Mouse (Mus musculus): ENCODE data around the gene Dab1. TPM values are rescaled to one million over a fixed set of nuclear protein-coding genes. Genes with fewer than 3 reads are reported as not detected.

Dab1 gene
- polyA plus RNA-seq, 1 experiment from 2014 or later = 9.8 TPM

DNA sequence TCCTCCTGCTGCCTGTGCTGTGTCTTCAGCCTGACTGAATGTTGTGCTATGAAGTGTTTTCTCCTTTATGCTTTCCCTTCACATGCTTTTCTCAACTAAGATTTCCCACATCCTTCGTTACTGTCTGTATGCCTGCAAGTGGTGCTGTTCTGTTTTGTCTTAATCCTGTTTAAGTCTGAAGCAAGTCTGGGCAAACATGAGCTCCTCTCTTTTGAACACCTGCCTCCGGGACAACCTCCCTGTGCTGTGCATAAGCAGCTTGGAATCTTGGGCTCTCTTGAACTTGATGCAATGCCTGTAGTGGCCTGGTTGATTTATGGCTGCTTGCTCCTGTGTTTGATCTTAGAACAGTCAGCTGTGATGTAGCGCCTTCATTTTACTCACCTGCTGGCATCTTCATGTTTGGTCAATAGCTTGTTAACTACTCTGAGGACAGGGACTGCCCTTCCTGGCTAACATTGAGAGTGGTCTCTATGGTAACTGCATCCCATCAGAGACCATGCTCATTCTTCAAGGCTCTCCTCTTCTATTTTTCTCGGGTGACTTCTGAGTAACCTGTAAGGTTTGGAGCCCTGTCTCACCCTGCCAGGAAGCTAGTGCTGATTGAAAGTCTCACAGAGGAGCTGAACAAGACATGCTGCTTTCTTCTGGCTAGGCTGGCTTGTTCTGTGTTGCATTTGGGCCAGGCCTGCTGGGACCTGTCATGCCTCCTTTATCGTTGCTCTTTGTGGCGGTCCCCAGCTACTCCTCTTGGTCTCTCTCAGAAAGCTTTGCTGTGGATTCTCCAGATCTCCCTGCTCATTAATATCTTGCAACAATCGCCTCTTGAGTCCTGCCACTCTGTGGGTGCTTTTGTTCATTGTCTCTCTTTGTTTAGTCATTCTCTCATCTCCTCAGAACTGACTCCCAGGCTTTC lies 342.2 kb downstream of the Dab1 start:
- Histone ChIP-seq H3K4me1 (no peaks in the 10 kb centered on the region), H3K27me3 (ENCODE audit: low read depth, poor library complexity, severe bottlenecking) (no peaks in the 10 kb centered on the region), H3K36me3 (no peaks in the 10 kb centered on the region), H3K9me3 (replicated peaks) (no peaks in the 10 kb centered on the region), H3K27ac (no peak overlapping the region), H3K4me3 (no peak overlapping the region)
- DNase-seq (ENCODE audit: low spot score) = no peak
- WGBS = 75% methylated on average over 7 of the region's 7 CpGs

DNA sequence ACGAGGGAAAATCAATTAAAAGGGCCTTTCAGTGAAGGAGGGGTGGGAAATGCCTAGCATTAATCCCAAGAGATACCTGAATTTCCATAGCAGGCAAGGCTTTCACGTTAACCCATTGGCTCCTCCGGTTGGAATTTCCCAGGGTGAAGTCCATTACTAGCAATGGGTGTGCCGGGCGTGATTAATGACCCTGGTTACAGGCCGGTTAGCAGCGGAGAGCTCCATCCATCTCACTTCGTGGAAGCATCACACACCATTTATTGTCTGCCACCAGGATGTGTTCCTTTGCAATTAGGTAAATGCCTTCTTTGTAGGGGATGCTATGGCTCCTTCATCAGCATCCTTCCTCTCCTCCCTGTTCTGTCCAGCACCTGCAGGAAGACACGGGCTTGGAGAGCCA lies 350.7 kb downstream of the Dab1 start:
- Histone ChIP-seq H3K36me3 (no peaks in the 10 kb centered on the region), H3K9me3 (replicated peaks) (no peaks in the 10 kb centered on the region), H3K27ac (no peak overlapping the region), H3K4me1 (no peaks in the 10 kb centered on the region), H3K27me3 (ENCODE audit: low read depth, poor library complexity, severe bottlenecking) (no peaks in the 10 kb centered on the region), H3K4me3 (no peak overlapping the region)
- whole genome bisulfite sequencing = 64% methylated on average over 9 of the region's 9 CpGs
- no peak for DNase-seq (ENCODE audit: low spot score)

DNA sequence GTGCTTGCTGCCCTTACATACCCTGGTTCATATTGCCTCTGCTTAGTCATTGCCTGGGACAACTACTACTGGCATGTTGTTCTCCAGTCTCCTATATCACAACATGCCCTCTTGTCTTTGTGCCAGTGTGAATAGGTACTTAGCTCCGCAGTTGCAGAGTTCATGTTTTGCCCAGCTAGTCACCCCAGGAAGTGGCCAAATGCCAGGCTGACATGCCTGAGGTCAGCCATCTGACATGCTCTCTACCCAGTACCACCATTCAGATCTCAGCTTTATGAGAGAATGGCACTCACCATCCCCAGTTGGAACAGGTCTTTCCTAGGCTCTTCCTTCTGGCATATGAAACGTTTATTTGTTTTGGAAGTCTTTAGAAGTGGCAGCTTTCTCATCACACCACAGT lies 355.4 kb downstream of the Dab1 start:
- Histone ChIP-seq H3K36me3 (no peaks in the 10 kb centered on the region), H3K27me3 (ENCODE audit: low read depth, poor library complexity, severe bottlenecking) (no peaks in the 10 kb centered on the region), H3K4me1 (no peaks in the 10 kb centered on the region), H3K27ac (no peak overlapping the region), H3K9me3 (replicated peaks) (no peaks in the 10 kb centered on the region), H3K4me3 (no peak overlapping the region)
- DNase-seq (ENCODE audit: low spot score) = no peak
- 83% methylated on average over 2 of the region's 2 CpGs for WGBS

DNA sequence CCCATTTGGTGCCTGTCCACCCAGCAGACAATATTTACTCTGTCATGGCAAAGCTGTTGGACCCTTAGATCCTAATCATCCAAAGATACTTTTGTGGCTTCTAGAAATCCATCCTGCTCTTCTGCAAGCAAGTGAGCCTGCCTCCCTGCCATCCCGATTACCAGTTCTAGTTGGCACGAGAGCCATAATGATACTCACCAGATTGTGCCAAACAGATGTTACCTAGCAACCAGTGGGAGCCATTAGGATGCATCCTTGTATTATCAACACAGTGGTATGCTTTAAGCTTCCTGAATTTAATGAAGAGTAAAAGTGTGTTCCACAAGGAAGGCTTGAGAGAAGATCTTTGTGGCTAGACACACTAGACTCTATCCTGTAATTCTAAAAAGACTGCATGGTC lies 355.8 kb downstream of the Dab1 start:
- Histone ChIP-seq H3K27me3 (ENCODE audit: low read depth, poor library complexity, severe bottlenecking) (no peaks in the 10 kb centered on the region), H3K9me3 (replicated peaks) (no peaks in the 10 kb centered on the region), H3K4me3 (no peak overlapping the region), H3K4me1 (no peaks in the 10 kb centered on the region), H3K36me3 (no peaks in the 10 kb centered on the region), H3K27ac (no peak overlapping the region)
- WGBS = 87% methylated on average over 2 of the region's 2 CpGs
- DNase-seq (ENCODE audit: low spot score) = no peak

DNA sequence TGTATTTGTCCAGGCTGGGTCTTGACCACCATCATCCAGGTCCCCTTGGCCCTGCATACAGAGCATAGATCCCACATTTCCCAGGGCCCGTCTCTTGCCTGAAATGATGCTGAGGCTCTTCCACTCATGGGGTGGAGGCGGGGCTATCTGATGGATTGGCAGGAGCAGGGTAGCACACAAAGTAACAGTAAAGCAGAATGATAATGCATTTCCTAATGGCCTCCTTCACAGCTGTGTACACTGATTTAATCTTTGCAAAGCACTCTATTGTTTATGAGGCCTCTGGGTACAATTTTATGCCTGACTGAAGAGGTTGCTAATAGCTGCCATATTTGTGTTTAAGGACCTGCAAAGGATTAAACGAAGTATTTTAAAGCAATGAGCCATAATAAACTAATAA lies 374.7 kb downstream of the Dab1 start:
- WGBS = 94% methylated on average over 3 of the region's 3 CpGs
- no peak for DNase-seq (ENCODE audit: low spot score)

DNA sequence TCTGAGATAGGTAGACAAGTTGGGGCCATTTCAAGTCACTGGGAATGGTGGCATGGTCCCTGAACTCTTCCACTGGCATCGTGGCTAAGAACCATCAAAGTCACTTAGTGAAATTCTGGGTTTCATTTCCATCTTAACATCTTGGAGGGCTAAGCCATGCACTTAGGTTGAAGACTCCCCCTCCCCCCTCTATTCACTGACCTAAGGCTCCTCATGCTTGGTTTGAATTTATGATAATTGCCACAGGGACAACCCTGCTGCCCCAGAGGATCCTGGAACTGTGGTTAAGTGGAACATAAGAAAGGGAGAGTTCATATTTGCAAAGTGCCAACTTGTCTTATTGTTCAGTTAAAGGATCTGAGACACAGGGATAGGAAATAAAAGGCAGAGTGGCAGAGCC lies 375.2 kb downstream of the Dab1 start:
- H3K4me3 ChIP-seq = no peak overlapping the region
- DNase-seq (ENCODE audit: low spot score) = no peak
- 84% methylated on average over 1 of the region's 1 CpGs for WGBS
- no peaks in the 10 kb centered on the region for H3K9me3 ChIP-seq (replicated peaks)
- H3K27ac ChIP-seq = no peak overlapping the region
- H3K36me3 ChIP-seq = no peaks in the 10 kb centered on the region
- no peaks in the 10 kb centered on the region for H3K27me3 ChIP-seq (ENCODE audit: low read depth, poor library complexity, severe bottlenecking)
- no peaks in the 10 kb centered on the region for H3K4me1 ChIP-seq

More for the DNA sequence above, 374.7 kb downstream of the Dab1 start:
- Histone ChIP-seq H3K4me3 (no peak overlapping the region), H3K9me3 (replicated peaks) (no peaks in the 10 kb centered on the region), H3K36me3 (no peaks in the 10 kb centered on the region), H3K4me1 (no peaks in the 10 kb centered on the region), H3K27me3 (ENCODE audit: low read depth, poor library complexity, severe bottlenecking) (no peaks in the 10 kb centered on the region), H3K27ac (no peak overlapping the region)

DNA sequence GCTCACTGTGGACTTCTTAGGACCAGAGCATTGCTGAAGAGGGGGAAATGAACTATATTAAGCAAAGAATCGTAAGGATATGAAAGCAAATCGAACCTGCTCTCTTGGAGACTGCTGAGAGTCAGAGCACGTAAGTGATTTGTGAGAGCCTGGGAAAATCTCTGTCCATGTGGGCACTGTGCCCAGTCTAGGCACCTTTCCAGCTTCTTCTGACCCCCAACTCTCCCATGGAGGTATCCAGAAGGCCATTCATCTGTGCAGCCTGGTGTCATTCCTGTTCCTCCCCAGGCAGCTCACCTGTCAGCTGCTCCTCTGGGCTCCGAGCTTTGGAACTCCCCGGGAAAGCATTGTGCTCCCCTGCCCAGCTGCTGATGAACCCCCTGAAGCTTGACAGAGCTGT lies 389.2 kb downstream of the Dab1 start:
- 89% methylated on average over 5 of the region's 5 CpGs for WGBS
- DNase-seq (ENCODE audit: low spot score) = no peak

DNA sequence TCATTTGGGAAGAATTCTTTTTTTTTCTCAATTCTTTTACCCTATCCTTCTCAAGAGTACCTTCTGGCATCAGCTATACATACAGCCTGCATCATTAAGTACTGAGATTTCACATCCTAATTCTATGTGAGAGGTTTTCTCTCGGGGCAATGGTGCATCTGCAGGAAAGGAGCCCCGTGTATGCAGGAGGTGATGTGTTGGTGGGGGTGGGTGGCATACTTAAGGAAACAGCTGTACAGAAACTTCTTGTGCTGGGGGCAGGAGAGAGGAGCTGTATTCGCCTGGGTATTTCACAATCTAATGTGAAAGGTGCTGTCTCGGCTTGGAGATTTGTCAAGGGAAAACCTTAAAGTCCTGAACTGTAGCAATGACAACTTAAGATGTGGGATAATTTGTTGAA lies 392.5 kb downstream of the Dab1 start:
- no peaks in the 10 kb centered on the region for H3K36me3 ChIP-seq
- no peaks in the 10 kb centered on the region for H3K9me3 ChIP-seq (replicated peaks)
- no peak overlapping the region for H3K27ac ChIP-seq
- H3K4me3 ChIP-seq = no peak overlapping the region
- H3K27me3 ChIP-seq (ENCODE audit: low read depth, poor library complexity, severe bottlenecking) = no peaks in the 10 kb centered on the region
- no peak for DNase-seq (ENCODE audit: low spot score)
- H3K4me1 ChIP-seq = no peaks in the 10 kb centered on the region
- 76% methylated on average over 4 of the region's 4 CpGs for WGBS

More for the DNA sequence above, 389.2 kb downstream of the Dab1 start:
- no peaks in the 10 kb centered on the region for H3K36me3 ChIP-seq
- H3K9me3 ChIP-seq (replicated peaks) = no peaks in the 10 kb centered on the region
- no peak overlapping the region for H3K4me3 ChIP-seq
- no peaks in the 10 kb centered on the region for H3K4me1 ChIP-seq
- H3K27me3 ChIP-seq (ENCODE audit: low read depth, poor library complexity, severe bottlenecking) = no peaks in the 10 kb centered on the region
- no peak overlapping the region for H3K27ac ChIP-seq

DNA sequence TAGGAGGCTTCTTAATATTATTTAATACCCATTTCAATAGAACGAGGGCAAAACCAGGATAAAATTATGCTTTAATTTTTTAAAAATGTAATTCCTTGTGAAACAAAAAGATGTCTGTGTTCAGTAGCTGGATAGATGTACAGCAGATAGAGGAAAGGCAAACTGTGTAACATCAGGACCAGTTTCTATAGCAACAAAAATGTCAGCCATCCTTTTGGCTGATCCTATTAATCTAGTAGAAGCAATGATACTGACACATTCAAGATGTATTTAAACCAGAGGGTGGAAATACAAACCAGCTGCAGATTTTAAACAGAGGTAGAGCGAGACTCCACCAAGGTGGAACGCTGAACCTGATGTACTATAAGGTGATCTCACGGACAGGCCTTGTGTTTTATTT lies 393.0 kb downstream of the Dab1 start:
- no peak for DNase-seq (ENCODE audit: low spot score)
- H3K9me3 ChIP-seq (replicated peaks) = no peaks in the 10 kb centered on the region
- H3K36me3 ChIP-seq = no peaks in the 10 kb centered on the region
- H3K4me1 ChIP-seq = no peaks in the 10 kb centered on the region
- no peak overlapping the region for H3K27ac ChIP-seq
- no peak overlapping the region for H3K4me3 ChIP-seq
- 88% methylated on average over 4 of the region's 4 CpGs for WGBS
- H3K27me3 ChIP-seq (ENCODE audit: low read depth, poor library complexity, severe bottlenecking) = no peaks in the 10 kb centered on the region

DNA sequence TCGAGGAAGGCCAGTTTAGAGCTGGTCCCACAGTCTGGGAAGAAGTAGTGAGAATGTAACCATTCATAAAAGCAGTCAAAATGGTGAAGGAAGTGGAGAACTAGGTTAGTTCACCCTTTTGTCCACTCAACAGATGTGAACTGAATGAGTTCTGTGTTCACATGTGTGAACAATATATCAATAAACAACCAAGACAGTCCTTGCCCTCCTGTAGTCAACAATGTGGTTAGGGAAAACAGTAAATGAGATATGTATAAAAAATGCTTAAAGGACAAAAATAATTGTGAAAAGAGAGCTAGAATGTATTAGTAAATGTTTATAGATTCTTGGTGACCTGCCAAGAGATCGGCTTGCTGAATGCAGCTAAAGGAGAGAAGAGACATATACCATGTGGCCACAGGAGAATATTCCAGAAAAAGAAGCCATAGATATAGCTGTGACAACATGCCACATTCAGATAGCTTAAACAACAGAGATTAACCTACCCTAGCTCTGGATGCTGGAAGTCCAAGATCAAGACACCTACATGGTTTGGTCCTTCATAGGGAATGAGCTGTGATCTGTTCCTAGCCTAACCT lies 406.0 kb downstream of the Dab1 start:
- WGBS = 85% methylated on average over 2 of the region's 2 CpGs
- no peak overlapping the region for H3K4me3 ChIP-seq
- no peak overlapping the region for H3K27ac ChIP-seq
- DNase-seq (ENCODE audit: low spot score) = no peak
- 0 out of 2 replicates have a peak, but pooled peaks cover 3% of the 10 kb centered on the region for H3K4me1 ChIP-seq
- H3K36me3 ChIP-seq = no peaks in the 10 kb centered on the region
- H3K9me3 ChIP-seq (replicated peaks) = no peaks in the 10 kb centered on the region
- no peaks in the 10 kb centered on the region for H3K27me3 ChIP-seq (ENCODE audit: low read depth, poor library complexity, severe bottlenecking)

DNA sequence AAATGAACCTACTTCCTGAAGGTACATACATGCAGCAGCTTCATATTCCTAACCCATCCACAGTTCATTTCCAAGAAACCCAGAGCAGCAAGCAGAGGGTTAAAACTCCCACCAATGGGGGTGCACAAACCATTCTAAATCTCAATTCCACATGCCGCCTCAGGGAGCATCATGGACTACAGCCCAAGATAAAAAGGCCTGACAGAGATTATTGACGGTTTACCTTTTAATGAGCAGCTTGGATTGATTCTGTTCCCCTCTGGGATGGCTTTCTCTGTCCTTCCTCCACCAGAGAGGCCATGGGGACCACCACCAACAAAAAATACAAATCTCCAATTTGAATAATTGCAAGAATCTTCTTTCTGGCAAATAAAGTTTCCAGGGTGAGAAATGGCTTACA lies 407.7 kb downstream of the Dab1 start:
- Histone ChIP-seq H3K9me3 (replicated peaks) (no peaks in the 10 kb centered on the region), H3K4me1 (0 out of 2 replicates have a peak, but pooled peaks cover 3% of the 10 kb centered on the region), H3K27ac (no peak overlapping the region), H3K27me3 (ENCODE audit: low read depth, poor library complexity, severe bottlenecking) (no peaks in the 10 kb centered on the region), H3K4me3 (no peak overlapping the region), H3K36me3 (no peaks in the 10 kb centered on the region)
- WGBS = 30% methylated on average over 2 of the region's 2 CpGs
- DNase-seq (ENCODE audit: low spot score) = no peak

DNA sequence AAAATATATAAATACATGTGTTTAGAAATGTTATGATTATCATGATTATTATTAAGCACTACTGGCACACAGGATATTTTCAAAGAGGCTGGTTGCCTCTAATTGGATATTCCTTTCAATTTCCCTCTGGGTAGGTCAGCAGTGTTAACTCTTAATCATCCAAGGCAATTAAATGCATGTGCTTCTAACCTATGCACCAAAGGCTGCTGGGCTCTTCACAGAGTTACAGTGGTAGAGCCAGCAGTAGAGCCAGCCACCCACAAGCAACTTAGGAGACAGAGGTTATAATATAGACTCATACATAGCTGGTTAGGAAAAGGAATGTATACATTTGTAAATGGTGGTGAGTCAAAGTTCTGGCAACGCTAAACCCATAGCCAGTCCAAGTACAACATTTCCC lies 408.1 kb downstream of the Dab1 start:
- 89% methylated on average over 1 of the region's 1 CpGs for WGBS
- Histone ChIP-seq H3K4me3 (no peak overlapping the region), H3K4me1 (0 out of 2 replicates have a peak, but pooled peaks cover 3% of the 10 kb centered on the region), H3K27ac (no peak overlapping the region), H3K9me3 (replicated peaks) (no peaks in the 10 kb centered on the region), H3K36me3 (no peaks in the 10 kb centered on the region), H3K27me3 (ENCODE audit: low read depth, poor library complexity, severe bottlenecking) (no peaks in the 10 kb centered on the region)
- DNase-seq (ENCODE audit: low spot score) = no peak

DNA sequence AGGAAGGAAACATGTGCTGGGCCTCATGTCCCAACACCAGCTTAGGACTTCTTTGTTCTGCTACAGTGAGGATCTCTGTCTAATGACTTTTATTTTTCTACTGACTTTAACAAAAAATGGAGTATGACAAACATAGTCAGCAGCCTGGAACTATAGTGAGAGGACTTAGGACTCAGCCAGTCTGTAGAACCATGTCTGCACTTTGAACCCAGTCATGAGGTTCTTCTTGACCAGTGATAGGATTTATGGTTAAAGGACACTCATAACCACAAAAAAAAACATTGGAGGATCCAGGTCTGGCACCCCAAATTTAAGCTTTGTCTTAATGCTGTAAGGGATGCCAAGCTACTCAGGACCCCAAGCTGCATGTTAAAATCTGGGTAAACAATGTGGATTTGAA lies 416.9 kb downstream of the Dab1 start:
- H3K27ac ChIP-seq = no peak overlapping the region
- H3K27me3 ChIP-seq (ENCODE audit: low read depth, poor library complexity, severe bottlenecking) = no peaks in the 10 kb centered on the region
- H3K9me3 ChIP-seq (replicated peaks) = no peaks in the 10 kb centered on the region
- no peak overlapping the region for H3K4me3 ChIP-seq
- no peaks in the 10 kb centered on the region for H3K36me3 ChIP-seq
- H3K4me1 ChIP-seq = peaks cover 3% of the 10 kb centered on the region; the same call in 1 of the 2 replicates
- no peak for DNase-seq (ENCODE audit: low spot score)

All from limb, embryonic 10.5 days (tissue).